In the genomic region with DNA sequence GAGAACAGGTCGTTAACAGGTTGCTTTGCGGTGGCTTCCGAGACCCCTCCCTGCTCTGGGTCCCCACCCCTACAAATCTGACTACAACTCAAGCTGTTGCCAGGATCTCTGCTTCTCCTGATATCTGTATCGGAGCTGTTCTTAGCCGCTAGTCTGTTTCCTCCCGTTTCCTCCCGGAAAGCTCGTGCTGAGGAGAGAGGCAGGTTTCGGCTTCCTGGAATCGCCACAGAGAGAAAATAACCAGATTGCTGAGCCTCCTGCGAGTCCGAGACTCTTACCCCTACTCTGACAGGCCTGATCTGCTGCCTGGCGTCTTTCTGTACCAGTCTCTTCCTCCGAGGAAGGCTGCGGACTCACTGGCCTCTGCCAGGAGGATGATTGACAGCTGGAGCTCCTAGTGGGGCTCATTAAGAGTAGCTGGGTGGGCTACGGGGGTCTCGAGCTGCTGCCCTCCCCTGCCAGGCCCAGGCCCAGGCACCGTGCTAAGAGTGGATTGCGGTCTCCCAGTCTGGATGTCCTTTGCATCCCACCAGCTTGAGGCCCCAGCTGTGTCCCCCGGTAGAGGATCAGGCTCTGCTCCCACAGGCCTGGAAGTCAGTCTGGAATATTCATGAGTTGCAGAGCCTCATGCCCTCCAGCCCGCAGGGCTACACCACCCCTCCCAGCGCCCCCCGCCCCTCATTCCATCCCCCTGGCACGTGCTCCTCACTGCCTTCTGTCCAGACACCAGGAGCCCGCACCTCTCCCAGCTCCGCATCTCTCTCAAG, we compare ENCODE assay signal across 8 mouse cellular contexts. TPM values are rescaled to one million over a fixed set of nuclear protein-coding genes. Genes with fewer than 3 reads are reported as not detected.
A peak's percentile ranks its signal among the peaks of the same experiment; 100 is the strongest.
DNase-seq lines count a peak whose midpoint lies in the region; ATAC-seq and TF ChIP-seq lines count a peak whose summit lies in the region.

No protein-coding gene starts in this region.

- DNase-seq in heart, adult 11 months, result peak; percentile 94
- DNase-seq in heart, postnatal 25 days (ENCODE audit: low spot score), result no peak
- no peak for DNase-seq in forebrain, postnatal 0 days
- no peak for DNase-seq in Muller cell, postnatal 12 days (ENCODE audit: inconsistent ontology term)
- DNase-seq in spleen, adult 12 weeks (ENCODE audit: low spot score), result no peak
- no peak for DNase-seq in left cerebral cortex, postnatal 25 days (ENCODE audit: low spot score in 2 of 2)

- no peaks in the 10 kb centered on the region for H3K9me3 ChIP-seq in forebrain, postnatal 0 days (ENCODE audit: low read length)
- H3K9me3 ChIP-seq in intestine, embryonic 16.5 days (ENCODE audit: control insufficient read depth, low read length), result no peaks in the 10 kb centered on the region

- intact Hi-C loops in heart, postnatal 25 days (cut with DNase I), result loop anchor here (5.0 kb wide), 1 partner anchor 33 kb away; no protein-coding TSS in a partner anchor
- intact Hi-C loops in left cerebral cortex, postnatal 25 days (cut with DNase I), result no loop called here

- ATAC-seq in forebrain, postnatal 0 days, result peak; percentile 43
- 0 out of 2 replicates have a peak, but pooled peaks have one; percentile 21 for ATAC-seq in intestine, embryonic 16.5 days
- ATAC-seq in megakaryocyte-erythroid progenitor cell, adult 5-6 weeks (replicated peaks; ENCODE audit: low FRiP score, low TSS enrichment, poor library complexity, severe bottlenecking), result 0 out of 2 replicates have a peak, but pooled peaks have one; percentile 35

- H3K4me1 ChIP-seq in forebrain, postnatal 0 days (ENCODE audit: insufficient read depth), result peaks cover 8% of the 10 kb centered on the region; the same call in 1 of the 2 replicates
- H3K4me1 ChIP-seq in intestine, embryonic 16.5 days (ENCODE audit: control insufficient read depth, insufficient read depth, low read length), result peaks cover 4% of the 10 kb centered on the region; the same call in 1 of the 2 replicates

- no peak overlapping the region for H3K27ac ChIP-seq in forebrain, postnatal 0 days (ENCODE audit: low read depth, low read length)
- H3K27ac ChIP-seq in intestine, embryonic 16.5 days (ENCODE audit: low read length), result no peak overlapping the region

- TF ChIP-seq CTCF in forebrain, postnatal 0 days (IDR thresholded peaks at IDR 0.05; ENCODE audit: low read depth), result no peak

- H3K4me3 ChIP-seq in forebrain, postnatal 0 days (ENCODE audit: low read depth, low read length), result peak overlapping the region; percentile 24
- peak overlapping the region; percentile 22; the same call in 1 of the 2 replicates for H3K4me3 ChIP-seq in intestine, embryonic 16.5 days (ENCODE audit: low read length)

- peak overlapping the region; percentile 42 for H3K4me2 ChIP-seq in forebrain, postnatal 0 days (ENCODE audit: low read depth)
- H3K4me2 ChIP-seq in intestine, embryonic 16.5 days (ENCODE audit: low read depth, low read length), result peak overlapping the region; percentile 49

- no peaks in the 10 kb centered on the region for H3K36me3 ChIP-seq in forebrain, postnatal 0 days (ENCODE audit: insufficient read depth)
- no peaks in the 10 kb centered on the region for H3K36me3 ChIP-seq in intestine, embryonic 16.5 days (ENCODE audit: control insufficient read depth, insufficient read depth, low read length)

- H3K27me3 ChIP-seq in forebrain, postnatal 0 days (ENCODE audit: insufficient read depth, low read length), result no peaks in the 10 kb centered on the region; the same call in 1 of the 2 replicates
- H3K27me3 ChIP-seq in intestine, embryonic 16.5 days (replicated peaks; ENCODE audit: control insufficient read depth, insufficient read depth, low read length), result no peaks in the 10 kb centered on the region

- peak overlapping the region; percentile 43 for H3K9ac ChIP-seq in forebrain, postnatal 0 days
- peak overlapping the region; percentile 50 for H3K9ac ChIP-seq in intestine, embryonic 16.5 days (ENCODE audit: low read depth, low read length)

- 2% methylated on average over 26 of the region's 26 CpGs for WGBS in forebrain, postnatal 0 days
- 14% methylated on average over 26 of the region's 26 CpGs for WGBS in intestine, embryonic 16.5 days

RNA-seq across cellular contexts. Expression of a gene that starts 36.1 kb away (rescaled TPM):
- 10 to 100 TPM; 10.4 to 11.8 TPM for total RNA-seq in heart, postnatal 25 days (2021)
- total RNA-seq in forebrain, postnatal 0 days (2014; rRNA removed), result 1.1 and 2.1 TPM in 2 replicates
- 3.4 and 4.5 TPM in 2 replicates for polyA plus RNA-seq in forebrain, postnatal 0 days (2015; fragmentation: Nextera tagmentation; extraction: Ambion mirVana)
- 8.5 and 11.2 TPM in 2 replicates for polyA plus RNA-seq in intestine, embryonic 16.5 days (2015; fragmentation: Nextera tagmentation; extraction: Ambion mirVana)
- 0.90 TPM in 1 of 2 replicates, not detected in the other for total RNA-seq in megakaryocyte-erythroid progenitor cell, adult 5-6 weeks (2014; fragmentation: Nextera tagmentation)
- not detected in 2 replicates for total RNA-seq in megakaryocyte-erythroid progenitor cell, adult 5-6 weeks (2017)
- total RNA-seq in left cerebral cortex, postnatal 25 days (2021), result 1 to 10 TPM; 2.0 to 3.6 TPM
